Mouse (Mus musculus): ENCODE results near the gene Kcnb1.

DNA sequence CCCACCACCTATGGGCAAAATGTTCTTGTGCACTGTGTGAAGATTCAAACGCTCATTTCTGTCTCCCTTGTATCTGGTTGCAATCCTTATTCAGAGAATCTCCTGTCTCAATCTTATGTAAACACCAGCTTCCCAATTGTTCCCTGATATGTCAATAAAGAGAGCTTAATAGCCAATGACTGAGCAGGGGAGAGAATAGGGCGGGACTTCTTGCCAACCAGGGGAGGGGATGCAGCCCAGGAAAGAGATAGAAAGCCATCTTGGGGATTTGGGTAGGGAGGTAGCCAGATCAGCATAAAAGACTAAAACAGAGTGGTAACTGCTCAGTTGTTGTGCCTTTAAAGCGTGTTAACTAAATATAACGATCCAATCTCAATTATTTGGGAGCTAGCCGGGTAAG, 30.8 kb upstream of the Kcnb1 start:
- no peak for TF ChIP-seq CTCF (IDR thresholded peaks at IDR 0.05; ENCODE audit: low read depth)
- no peak for TF ChIP-seq EP300 (IDR thresholded peaks at IDR 0.05; ENCODE audit: low read depth)
